Mouse (Mus musculus): ENCODE measurements around the gene 1700022I11Rik. TPM values are rescaled to one million over a fixed set of nuclear protein-coding genes. Genes with fewer than 3 reads are reported as not detected.

1700022I11Rik gene
- total RNA-seq, 2 experiments from 2014 or later = not detected

Other genes with a start within 250 kb of the 1700022I11Rik start
- gene 4930578G10Rik, start 234.1 kb upstream of the 1700022I11Rik start, total RNA-seq (2021) = under 1 TPM in 1 of 2 experiments, not detected in 1; 0.72 TPM
- not detected for gene Ccl19, start 213.0 kb upstream of the 1700022I11Rik start, total RNA-seq (2021)
- 10 to 100 TPM in 1 of 2 experiments, 1 to 10 TPM in 1; 8.8 to 19.3 TPM for gene Ccl21a, start 195.6 kb upstream of the 1700022I11Rik start, total RNA-seq (2021)
- not detected for gene Fam205a1, start 115.7 kb upstream of the 1700022I11Rik start, total RNA-seq (2021)
- gene Gm12394, start 112.8 kb upstream of the 1700022I11Rik start, total RNA-seq (2021) = not detected
- 1 to 10 TPM in 1 of 2 experiments, under 1 TPM in 1; 0.90 to 1.2 TPM for gene Fam205c, start 95.4 kb upstream of the 1700022I11Rik start, total RNA-seq (2021)
- gene Phf24, start 52.9 kb upstream of the 1700022I11Rik start, total RNA-seq (2021) = 1 to 10 TPM in 1 of 2 experiments, under 1 TPM in 1; 0.64 to 1.5 TPM
- gene Dnajb5, start 19.8 kb upstream of the 1700022I11Rik start, total RNA-seq (2021) = 100 to 1,000 TPM; 143 to 183 TPM
- gene Vcp, start 30.9 kb downstream of the 1700022I11Rik start, total RNA-seq (2021) = 100 to 1,000 TPM; 219 to 236 TPM
- gene Fancg, start 40.9 kb downstream of the 1700022I11Rik start, total RNA-seq (2021) = 1 to 10 TPM; 1.0 to 2.4 TPM
- 1 to 10 TPM; 6.7 to 7.5 TPM for gene Pigo, start 56.2 kb downstream of the 1700022I11Rik start, total RNA-seq (2021)
- 10 to 100 TPM; 88.2 to 98.5 TPM for gene Stoml2, start 62.1 kb downstream of the 1700022I11Rik start, total RNA-seq (2021)
- gene Fam214b, start 76.6 kb downstream of the 1700022I11Rik start, total RNA-seq (2021) = 10 to 100 TPM; 18.7 to 33.5 TPM
- gene Unc13b, start 89.3 kb downstream of the 1700022I11Rik start, total RNA-seq (2021) = 1 to 10 TPM; 2.9 to 3.0 TPM

Measured in gastrocnemius, postnatal 25 days (tissue).